Mouse (Mus musculus) lung, embryonic 14.5 days (tissue): ENCODE measurements at regions not wholly inside any gene's neighbourhood (a gene's known extent, or its start where the extent isn't known, plus 50 kb on each side); places are given as distances from the start of the nearest gene placed in this dataset.

ENCODE experiments used
- ATAC-seq: fragments of 200-750 bp; cut with Nextera tagmentation; 2 replicates; pipeline ENCODE4 v1.8.0; 2017; ENCODE audit warnings: mild to moderate bottlenecking, moderate TSS enrichment, moderate library complexity; ENCODE audit not compliant: insufficient read depth
- DNase-seq: peaks from one replicate; pipeline ENCODE4 v3.0.0-alpha.2; 2015
- H3K27ac ChIP-seq: fragments of 300-500 bp; sonication (generic); 2 replicates; pipeline ENCODE4 v1.5.1; 2014; ENCODE audit warnings: low read depth, mild to moderate bottlenecking, moderate library complexity
- H3K27me3 ChIP-seq: fragments of 300-500 bp; sonication (generic); 2 replicates; pipeline ENCODE4 v1.6.1; 2014; ENCODE audit warnings: low read length, control low read depth; ENCODE audit not compliant: insufficient read depth
- H3K36me3 ChIP-seq: fragments of 300-500 bp; sonication (generic); 2 replicates; pipeline ENCODE4 v1.6.1; 2014; ENCODE audit warnings: control low read depth; ENCODE audit not compliant: insufficient read depth
- H3K4me1 ChIP-seq: fragments of 300-500 bp; sonication (generic); 2 replicates; pipeline ENCODE4 v1.6.1; 2014; ENCODE audit warnings: antibody characterized with exemption, control low read depth; ENCODE audit not compliant: insufficient read depth
- H3K4me2 ChIP-seq: fragments of 300-500 bp; sonication (generic); 2 replicates; pipeline ENCODE4 v1.6.1; 2014; ENCODE audit warnings: mild to moderate bottlenecking
- H3K4me3 ChIP-seq: fragments of 300-500 bp; sonication (generic); 2 replicates; pipeline ENCODE4 v1.5.1; 2014; ENCODE audit warnings: low read depth, low read length
- H3K9ac ChIP-seq: fragments of 300-500 bp; sonication (generic); 2 replicates; pipeline ENCODE4 v1.6.1; 2014
- H3K9me3 ChIP-seq: fragments of 300-500 bp; sonication (generic); 2 replicates; pipeline ENCODE4 v1.6.1; 2016; ENCODE audit warnings: low read depth, low read length, control low read depth
- CTCF ChIP-seq: IDR thresholded peaks from 2 replicates; pipeline ENCODE4 v1.5.1; 2016; ENCODE audit warnings: antibody characterized with exemption, low read depth
- WGBS: fragments of 180-500 bp; shearing (Covaris S2); extraction: QIAGEN DNeasy Blood & Tissue Kit; methylation state at CpG from one replicate; pipeline ENCODE4 v1.1.7; 2014; 5-methylcytosine and 5-hydroxymethylcytosine counted together

GRCm38 (mm10) chr10:117909155-117909554 is 63.3 kb upstream of the Rap1b start:
- DNase-seq (no peak), ATAC-seq (no peak)
- Histone ChIP-seq H3K9me3 (no peaks in the 10 kb centered on the region), H3K9ac (no peak overlapping the region), H3K4me2 (no peak overlapping the region), H3K4me3 (no peak overlapping the region), H3K4me1 (peaks cover 4% of the 10 kb centered on the region; the same call in 1 of the 2 replicates), H3K27me3 (no peaks in the 10 kb centered on the region), H3K27ac (no peak overlapping the region), H3K36me3 (no peaks in the 10 kb centered on the region)
- WGBS = 71% methylated on average over 4 of the region's 4 CpGs
- TF ChIP-seq CTCF = no peak

DNA sequence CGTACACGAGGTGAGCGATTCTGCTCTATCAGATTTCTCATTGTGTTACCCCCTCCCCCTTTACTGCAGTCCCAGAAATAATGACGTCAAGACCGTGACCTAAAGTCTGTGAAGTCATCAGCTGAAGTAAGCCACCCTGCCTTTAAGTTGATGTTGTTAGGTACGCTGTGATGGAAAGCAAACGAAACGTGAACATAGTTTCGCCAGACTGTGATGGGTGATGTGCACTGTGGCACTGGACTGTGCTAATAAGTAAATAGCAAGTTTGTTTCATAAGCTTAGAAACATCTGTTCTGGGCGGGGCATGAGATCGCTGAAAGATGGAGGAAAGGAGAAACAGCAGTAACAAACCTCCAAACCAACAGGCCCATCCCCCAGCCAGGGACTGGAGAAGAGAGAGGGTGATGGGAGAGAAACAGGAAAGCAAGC is 64.0 kb upstream of the Rap1b start:
- no peak overlapping the region for H3K4me2 ChIP-seq
- no peak for ATAC-seq
- peaks cover 2% of the 10 kb centered on the region; the same call in 1 of the 2 replicates for H3K4me1 ChIP-seq
- no peak overlapping the region for H3K27ac ChIP-seq
- no peak overlapping the region for H3K9ac ChIP-seq
- H3K27me3 ChIP-seq = no peaks in the 10 kb centered on the region
- WGBS = 57% methylated on average over 11 of the region's 11 CpGs
- no peaks in the 10 kb centered on the region for H3K36me3 ChIP-seq
- peak; percentile 12 for DNase-seq
- no peaks in the 10 kb centered on the region for H3K9me3 ChIP-seq
- no peak for TF ChIP-seq CTCF
- H3K4me3 ChIP-seq = no peak overlapping the region

DNA sequence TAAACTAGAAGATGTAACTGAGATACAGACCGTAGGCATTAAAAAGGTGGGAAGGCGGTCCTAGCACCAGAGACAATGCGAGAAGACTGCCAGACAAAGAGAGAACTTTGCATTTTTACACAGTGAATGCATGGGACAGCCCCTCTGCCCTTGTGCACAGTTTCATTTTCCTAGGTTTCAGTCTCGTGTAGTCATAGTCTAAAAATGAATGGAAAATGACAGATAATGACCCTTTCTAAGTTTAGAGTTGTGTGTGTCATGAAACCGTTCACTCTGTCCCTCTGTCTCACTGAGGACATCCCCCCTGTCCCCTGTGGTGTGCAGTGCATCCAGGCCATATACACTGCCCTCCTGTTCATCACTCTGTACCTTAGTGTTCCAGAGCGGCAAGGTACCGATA is 64.6 kb upstream of the Rap1b start:
- H3K36me3 ChIP-seq = no peaks in the 10 kb centered on the region
- no peaks in the 10 kb centered on the region for H3K9me3 ChIP-seq
- no peak overlapping the region for H3K4me3 ChIP-seq
- no peak for ATAC-seq
- H3K4me2 ChIP-seq = no peak overlapping the region
- no peak overlapping the region for H3K27ac ChIP-seq
- WGBS = 81% methylated on average over 7 of the region's 7 CpGs
- DNase-seq = no peak
- TF ChIP-seq CTCF = no peak
- H3K27me3 ChIP-seq = no peaks in the 10 kb centered on the region
- no peaks in the 10 kb centered on the region for H3K4me1 ChIP-seq
- H3K9ac ChIP-seq = no peak overlapping the region

DNA sequence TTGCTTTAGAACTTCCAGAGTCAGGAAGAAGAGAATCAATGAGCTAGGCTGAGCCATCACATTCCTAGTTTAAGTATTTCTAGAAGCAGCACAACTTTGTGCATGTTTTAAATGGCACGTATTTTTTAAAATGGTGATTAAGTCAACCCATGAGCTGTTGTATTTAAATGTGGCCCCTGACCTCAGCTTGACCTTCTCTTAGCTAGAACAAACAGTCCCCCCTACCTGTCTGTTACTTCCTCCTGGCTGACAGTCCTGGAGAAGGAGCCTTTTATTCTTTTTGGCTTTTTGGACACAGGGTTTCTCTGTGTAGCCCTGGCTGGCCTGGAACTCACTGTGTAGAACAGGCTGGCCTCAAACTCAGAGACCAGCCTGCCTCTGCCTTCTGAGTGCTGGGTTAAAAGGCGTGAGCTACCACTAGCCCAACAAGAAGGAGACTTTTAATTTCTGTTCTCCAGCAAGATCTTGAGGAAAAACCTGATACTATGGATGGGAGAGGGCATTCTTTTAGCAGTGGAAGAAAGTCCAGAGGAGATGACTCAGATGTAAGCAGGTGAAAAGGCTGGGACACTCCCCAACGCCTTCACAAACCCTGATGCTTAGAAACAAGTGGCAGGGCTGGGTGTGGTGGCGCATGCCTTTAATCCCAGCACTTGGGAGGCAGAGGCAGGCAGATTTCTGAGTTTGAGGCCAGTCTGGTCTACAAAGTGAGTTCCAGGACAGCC is 69.3 kb upstream of the Rap1b start:
- 85% methylated on average over 4 of the region's 4 CpGs for WGBS
- DNase-seq (no peak), ATAC-seq (no peak)
- Histone ChIP-seq H3K4me2 (no peak overlapping the region), H3K4me1 (no peaks in the 10 kb centered on the region), H3K4me3 (no peak overlapping the region), H3K9me3 (no peaks in the 10 kb centered on the region), H3K27ac (no peak overlapping the region), H3K36me3 (no peaks in the 10 kb centered on the region), H3K27me3 (no peaks in the 10 kb centered on the region), H3K9ac (no peak overlapping the region)
- no peak for TF ChIP-seq CTCF

- Histone ChIP-seq H3K9ac (no peak overlapping the region), H3K4me3 (no peak overlapping the region), H3K27me3 (no peaks in the 10 kb centered on the region), H3K36me3 (no peaks in the 10 kb centered on the region), H3K4me1 (no peaks in the 10 kb centered on the region), H3K27ac (no peak overlapping the region), H3K9me3 (no peaks in the 10 kb centered on the region), H3K4me2 (no peak overlapping the region)
- no peak for ATAC-seq
- no peak for TF ChIP-seq CTCF
- 27% methylated on average over 7 of the region's 7 CpGs for WGBS
- DNase-seq = peak; percentile 53
Observed at GRCm38 (mm10) chr10:117916280-117916679, 70.4 kb upstream of the Rap1b start.

- no peak for ATAC-seq
- no peaks in the 10 kb centered on the region for H3K36me3 ChIP-seq
- no peak for TF ChIP-seq CTCF
- no peaks in the 10 kb centered on the region for H3K4me1 ChIP-seq
- no peak overlapping the region for H3K4me3 ChIP-seq
- 63% methylated on average over 2 of the region's 2 CpGs for WGBS
- no peaks in the 10 kb centered on the region for H3K27me3 ChIP-seq
- H3K4me2 ChIP-seq = no peak overlapping the region
- H3K9ac ChIP-seq = no peak overlapping the region
- H3K9me3 ChIP-seq = no peaks in the 10 kb centered on the region
- H3K27ac ChIP-seq = no peak overlapping the region
- DNase-seq = no peak
Observed at GRCm38 (mm10) chr10:117917870-117918269, 72.0 kb upstream of the Rap1b start.

DNA sequence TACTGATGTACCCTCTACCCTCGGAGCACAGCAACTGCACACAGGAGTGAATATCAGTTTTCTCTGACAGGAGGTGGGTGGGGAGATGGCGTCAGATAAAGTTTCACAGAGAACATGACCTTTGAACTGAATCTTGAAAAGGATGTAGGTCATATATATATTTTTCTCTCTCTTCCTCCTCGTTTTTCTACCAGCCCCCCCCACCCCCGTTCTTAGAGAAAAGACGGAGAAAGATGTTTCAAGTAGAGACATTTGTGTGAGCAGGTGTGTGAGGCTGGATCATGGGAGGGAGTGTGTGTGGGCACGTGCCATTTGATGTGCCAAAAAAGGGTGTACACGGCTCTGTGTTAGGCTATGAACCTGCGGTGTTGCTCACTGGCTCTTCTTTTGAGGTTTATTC is 72.8 kb upstream of the Rap1b start:
- Histone ChIP-seq H3K4me2 (no peak overlapping the region), H3K9me3 (no peaks in the 10 kb centered on the region), H3K36me3 (no peaks in the 10 kb centered on the region), H3K27ac (no peak overlapping the region), H3K4me1 (no peaks in the 10 kb centered on the region), H3K4me3 (no peak overlapping the region), H3K9ac (no peak overlapping the region), H3K27me3 (no peaks in the 10 kb centered on the region)
- 57% methylated on average over 8 of the region's 8 CpGs for WGBS
- TF ChIP-seq CTCF = no peak
- DNase-seq (no peak), ATAC-seq (no peak)
